Mouse (Mus musculus) adrenal gland, adult (tissue): Measurements from ENCODE around the gene Zranb1.

Experiments
- DNase-seq, 2 experiments: peaks; one replicate each; pipeline ENCODE4 v3.0.0; 2022 to 2023; ENCODE audit warnings: low spot score in 1 of 2; ENCODE audit not compliant: inconsistent age in 2 of 2

Zranb1 gene

DNA sequence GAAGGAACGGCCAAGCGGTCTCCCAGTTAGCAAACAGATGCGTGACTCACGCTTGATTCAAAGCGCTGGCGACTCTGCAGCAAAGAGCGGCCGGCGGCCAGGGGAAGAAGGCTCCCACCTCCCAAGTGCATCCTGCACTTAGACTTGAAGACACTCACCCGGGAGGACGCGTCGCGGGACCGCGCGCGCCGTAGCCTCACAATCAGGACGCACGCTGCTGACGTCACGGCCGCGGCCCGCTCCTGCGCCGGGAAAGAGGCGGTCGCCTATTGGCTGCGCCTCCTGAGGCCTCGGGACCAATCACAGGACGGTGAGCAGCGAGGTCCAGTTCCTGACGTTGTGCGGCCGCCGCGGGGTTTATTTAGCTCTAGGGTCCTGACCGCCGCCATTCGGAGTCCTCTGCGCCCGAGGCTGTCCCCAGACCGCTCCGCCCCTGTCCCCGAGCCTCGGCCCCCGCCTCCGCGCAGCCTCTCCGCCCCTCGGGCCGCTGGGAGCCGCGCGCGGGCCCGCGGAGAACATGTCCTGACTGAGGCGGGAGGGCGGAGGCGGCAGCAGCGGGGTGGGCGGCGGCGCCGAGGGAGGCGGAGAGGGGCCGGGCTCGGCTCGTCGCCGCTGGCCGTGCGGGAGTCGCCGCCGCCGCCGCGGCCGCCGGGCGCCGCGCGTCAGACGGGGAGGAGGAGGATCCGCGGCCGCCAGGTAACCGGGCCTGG, at the start of gene Zranb1:
Gene Zranb1, plus strand, starts transcription at position 293 of the 710 bp plus-strand sequence.
- peak; percentile 99 for DNase-seq

- DNase-seq, result peak in 1 of 2 experiments; percentile 48
Measured at GRCm38 (mm10) chr7:132882343-132882742, 48.6 kb upstream of the Zranb1 start.

- DNase-seq, result no peak
Measured at GRCm38 (mm10) chr7:132884031-132884430, 46.9 kb upstream of the Zranb1 start.

DNA sequence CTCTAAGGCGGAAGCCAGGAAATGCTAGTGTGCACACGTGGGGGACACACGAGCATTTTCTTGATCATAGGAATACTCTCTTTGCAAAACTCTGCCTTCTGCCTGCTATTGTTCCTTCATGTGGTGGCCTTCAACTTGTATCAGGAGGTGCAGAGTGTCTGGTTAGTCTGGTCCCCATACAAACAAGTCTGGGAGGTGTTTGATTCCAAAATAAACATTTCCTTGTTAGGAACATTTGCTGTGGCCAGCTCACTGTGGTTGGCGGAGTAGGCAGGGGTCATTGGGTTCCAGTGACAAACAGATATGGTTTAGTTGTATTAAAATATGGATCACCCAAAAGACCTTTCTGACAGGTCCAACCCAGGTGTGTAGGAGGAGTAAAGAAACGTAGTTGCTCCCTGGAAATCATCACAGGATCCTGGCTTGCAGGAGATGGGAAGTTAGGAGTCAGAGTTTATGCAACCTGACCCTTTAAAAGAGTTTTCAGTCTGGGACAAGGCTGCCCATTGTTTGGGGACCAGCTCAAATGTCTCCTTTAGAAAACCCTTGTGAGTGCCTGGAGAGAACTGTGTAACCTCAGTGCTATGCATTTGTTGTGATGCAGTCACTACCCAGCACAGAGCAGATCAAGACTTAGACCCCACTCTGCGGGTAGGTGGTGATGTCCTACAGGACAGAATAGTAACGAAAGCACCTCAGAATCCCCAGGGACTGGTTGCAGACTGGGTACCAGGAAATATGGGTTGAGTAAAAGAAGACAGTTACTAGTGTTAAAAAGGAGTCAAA, 43.7 kb upstream of the Zranb1 start:
- DNase-seq, result no peak

DNA sequence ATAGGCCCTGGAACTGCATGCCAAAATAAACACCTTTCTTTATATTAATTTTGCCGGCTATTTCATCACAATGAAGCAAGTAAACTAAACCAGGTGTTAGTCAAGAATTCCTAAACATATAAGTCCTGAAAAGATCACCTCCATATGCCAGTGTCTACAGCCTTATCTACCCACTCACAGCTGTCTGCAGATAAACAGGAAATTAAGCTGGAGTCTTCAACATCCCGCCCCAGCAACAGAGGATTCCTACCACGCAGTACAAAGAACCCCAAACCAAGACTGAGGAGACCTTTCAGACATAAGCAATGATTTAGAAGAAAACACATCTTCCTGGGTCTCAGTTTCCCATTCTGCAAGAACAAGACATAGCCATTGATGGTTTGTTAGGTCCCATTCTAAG, 42.9 kb upstream of the Zranb1 start:
- DNase-seq, result no peak

DNA sequence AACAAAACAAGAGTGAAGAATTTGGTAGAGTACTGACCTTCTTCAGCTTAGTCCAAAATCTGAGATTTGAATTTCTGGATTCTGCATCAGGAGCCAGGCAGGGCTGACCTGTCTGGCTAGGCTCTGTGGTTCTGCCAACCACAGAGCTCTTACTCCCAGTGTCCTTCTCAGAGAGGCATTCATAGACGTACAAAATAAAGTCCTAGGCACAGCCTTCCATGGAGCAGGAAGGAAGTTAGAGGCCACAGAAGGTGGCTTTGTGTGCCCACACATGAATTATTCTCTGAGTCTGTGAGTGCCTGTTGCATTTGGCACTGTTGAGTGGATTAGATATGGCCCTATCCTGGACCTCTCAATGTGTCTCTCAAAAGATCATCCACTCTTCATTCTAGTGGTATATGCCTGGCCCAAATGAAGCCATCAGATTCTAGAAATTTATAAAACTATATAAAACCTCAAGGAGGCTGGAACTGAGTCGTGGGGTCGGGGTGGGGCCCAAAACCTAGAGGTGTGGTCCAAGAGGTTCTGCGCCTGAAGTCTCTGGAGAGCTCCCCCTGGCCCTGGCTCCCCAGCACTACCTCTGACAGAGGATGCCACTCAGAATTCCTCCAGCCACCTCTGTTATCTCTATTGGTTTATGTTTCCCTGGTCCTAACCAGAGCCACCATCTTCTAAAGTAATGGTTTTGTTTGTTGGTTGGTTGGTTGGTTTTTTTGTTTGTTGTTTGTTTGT, 42.3 kb upstream of the Zranb1 start:
- no peak for DNase-seq

- no peak for DNase-seq
Measured at GRCm38 (mm10) chr7:132889691-132890090, 41.3 kb upstream of the Zranb1 start.

DNA sequence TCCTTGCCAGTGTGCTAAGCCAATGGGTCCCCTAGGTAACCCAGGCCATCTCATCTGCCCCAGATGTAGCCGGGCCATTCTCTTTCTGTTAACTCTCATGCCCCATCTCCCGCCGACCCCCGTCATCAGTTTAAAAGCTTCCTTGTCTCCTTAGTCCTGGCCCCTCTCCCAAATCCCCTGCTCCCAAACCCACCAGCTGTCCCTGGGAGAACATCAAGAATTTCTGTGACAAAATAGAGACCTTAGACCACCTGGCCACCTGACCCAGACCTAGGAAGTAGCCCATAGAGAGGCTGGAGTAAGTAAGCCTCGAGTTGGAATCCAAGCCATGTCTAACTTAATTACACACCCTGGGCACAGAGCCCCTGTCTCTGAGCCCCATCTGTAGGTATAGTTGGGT, 40.7 kb upstream of the Zranb1 start:
- DNase-seq, result no peak

DNA sequence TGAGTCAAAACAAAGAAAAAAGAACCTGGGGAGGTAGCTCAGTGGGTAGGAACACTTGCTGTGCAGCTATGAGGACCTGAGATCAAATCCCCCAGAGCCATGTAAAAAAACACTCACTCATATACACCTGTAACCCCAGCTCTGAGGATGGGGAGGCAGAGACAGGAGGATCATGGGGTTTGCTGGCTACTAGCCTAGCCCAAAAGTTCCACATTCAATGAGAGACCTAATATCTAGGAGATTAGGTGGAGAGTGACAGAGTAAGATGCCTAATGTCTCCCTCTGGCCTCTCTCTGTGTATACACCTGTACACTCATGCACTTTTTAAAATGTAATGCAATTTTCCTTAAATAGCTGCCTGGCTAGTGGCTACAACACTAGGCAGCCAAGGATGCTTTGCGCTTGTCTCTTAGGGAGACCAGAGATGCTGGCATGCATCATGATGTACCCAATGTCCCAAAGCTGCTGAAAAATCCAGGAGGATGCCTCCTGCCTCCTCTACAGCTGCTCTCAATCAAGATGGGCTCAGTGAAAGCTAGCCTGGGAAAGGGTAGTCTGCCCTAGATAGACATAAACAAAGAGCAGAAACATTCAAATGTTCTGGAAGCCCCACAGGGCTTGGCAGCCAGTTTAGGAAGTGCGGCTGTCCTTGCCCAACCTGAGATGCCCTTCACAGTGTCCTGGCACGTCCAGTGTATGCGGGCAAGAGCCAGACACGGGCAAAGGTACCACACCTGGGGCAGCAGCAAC, 39.2 kb upstream of the Zranb1 start:
- DNase-seq, result no peak

DNA sequence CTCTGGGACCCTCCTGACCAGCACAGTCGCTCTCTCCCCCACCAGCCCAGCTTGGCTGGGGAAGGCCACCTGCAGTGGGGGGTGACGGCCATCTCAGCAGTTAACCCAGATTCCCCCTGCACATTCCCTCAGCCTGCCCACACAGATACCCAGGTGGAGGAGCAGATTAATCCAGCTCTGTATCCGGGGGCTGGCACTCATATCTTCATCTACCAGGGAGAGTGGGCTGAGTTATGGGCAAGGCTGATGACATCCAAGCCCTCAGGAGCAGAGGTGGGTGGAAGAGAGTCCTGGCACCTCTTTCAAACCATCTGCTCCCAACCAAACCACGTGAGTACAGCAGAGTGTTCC, 38.7 kb upstream of the Zranb1 start:
- peak in 1 of 2 experiments; percentile 51 for DNase-seq

GRCm38 (mm10) chr7:132892806-132893205, 38.1 kb upstream of the Zranb1 start:
- no peak for DNase-seq

- no peak for DNase-seq
Measured at GRCm38 (mm10) chr7:132893336-132893735, 37.6 kb upstream of the Zranb1 start.

- DNase-seq, result peak; percentile 79 to 91
Measured at GRCm38 (mm10) chr7:132894841-132895555, 35.9 kb upstream of the Zranb1 start.

DNA sequence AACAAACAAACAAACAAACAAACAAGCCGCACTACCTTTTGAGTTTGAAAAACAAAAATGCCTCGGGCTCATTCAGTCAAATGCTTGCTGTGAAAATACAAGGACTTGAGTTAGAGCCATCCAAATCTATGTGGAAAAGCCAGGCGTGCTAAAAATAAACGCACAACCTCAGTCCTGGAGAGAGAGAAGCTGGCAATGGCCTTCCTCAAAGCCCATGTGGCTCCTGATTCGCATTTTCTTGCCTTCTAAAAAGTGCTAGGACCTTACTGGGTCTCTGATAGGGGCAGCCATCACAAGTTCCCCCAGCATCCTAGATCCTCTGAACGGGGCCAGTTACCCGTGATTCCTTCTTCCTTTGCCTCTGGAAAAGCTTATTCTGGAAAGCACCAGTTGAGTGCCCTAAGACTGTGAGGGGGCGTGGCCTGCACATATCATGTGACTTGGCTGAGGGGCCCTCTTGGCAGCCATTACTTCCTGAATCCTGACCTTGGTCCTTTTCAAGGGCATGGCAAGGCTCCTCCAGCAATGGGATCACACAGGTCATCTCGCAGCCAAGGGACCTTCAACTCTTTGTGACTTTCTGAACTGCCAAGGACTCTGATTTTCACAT, 34.6 kb upstream of the Zranb1 start:
- DNase-seq, result peak; percentile 57 to 86

DNA sequence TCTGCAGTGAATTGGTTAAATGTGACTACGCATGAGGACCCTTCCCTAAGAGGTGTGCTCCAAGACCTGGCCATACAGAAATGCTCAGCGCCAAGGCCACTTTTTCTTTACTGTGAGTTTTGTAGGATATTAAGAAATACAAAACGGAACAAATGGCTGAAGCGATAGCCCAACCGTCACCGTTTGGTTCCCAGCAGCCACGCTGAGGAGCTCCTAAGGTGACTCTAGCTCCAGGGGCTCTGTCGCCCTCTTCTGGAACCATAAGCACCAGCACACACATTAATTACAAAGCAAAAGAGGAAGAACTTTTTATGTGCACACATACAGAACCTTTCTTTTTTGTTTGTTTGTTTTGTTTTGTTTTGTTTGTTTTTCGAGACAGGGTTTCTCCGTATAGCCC, 33.7 kb upstream of the Zranb1 start:
- no peak for DNase-seq

- DNase-seq, result peak in 1 of 2 experiments; percentile 67
Measured at GRCm38 (mm10) chr7:132898234-132898633, 32.7 kb upstream of the Zranb1 start.

DNA sequence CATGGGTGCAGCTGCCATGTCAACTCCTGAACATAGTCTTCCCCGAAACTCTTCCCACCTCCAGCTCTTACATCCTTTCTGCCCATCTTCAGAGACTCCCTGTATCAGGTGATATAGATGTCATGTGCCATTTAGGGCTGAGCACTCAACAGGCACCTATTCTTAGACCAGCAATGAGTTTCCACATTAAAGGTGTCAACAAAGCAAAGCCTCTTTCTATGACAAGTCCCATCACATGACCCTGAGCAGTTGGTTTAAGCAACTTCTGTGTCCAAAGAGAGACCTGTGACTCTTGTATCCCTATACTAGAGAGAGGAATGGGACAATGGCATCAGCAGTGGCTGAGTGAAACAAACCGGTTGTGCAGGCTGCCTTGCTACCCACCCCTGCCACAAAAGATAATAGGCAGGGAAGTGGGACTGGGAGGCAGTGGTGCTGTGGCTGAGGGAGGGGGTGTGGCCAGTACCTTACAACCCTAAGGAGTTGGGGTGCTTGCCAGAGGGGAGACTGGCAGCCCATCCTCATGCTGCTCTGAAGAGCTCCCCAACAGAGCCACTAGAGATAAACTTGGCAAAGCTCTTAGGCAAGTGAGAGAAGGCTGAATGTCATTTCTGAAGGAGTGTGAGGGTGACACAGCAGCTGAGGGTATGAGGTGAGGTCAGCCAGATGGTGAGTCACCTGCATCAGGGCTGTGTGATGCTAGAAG, 30.0 kb upstream of the Zranb1 start:
- DNase-seq, result peak; percentile 41 to 76

DNA sequence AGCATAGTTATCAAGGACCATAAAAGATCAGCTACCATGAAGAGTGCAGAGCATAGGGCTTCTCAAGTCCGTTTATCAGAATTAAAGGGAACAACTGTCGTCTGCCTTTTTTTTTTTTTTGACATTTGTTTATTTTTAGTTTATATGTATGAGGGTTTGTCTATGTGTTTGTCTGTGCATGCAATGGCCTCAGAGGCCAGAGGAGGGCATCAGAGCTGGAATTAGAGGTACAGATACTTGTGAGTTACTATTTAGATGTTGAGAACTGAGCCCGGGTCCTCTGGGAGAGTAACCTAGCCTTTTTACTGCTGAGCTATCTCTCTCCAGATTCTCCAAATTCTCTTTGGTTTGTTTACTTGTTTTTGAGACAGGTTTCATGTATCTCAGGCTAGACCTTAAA, 27.1 kb upstream of the Zranb1 start:
- DNase-seq, result no peak

GRCm38 (mm10) chr7:132921971-132922370, 9.0 kb upstream of the Zranb1 start:
- DNase-seq, result no peak
